Mouse (Mus musculus) forebrain, embryonic 14.5 days (tissue): ENCODE measurements around the gene Tgfb2. TPM values are rescaled to one million over a fixed set of nuclear protein-coding genes. Genes with fewer than 3 reads are reported as not detected.

ENCODE experiments used
- ATAC-seq: fragments of 200-750 bp; cut with Nextera tagmentation; 2 replicates; pipeline ENCODE4 v1.8.0; 2017; ENCODE audit warnings: mild to moderate bottlenecking, moderate library complexity
- DNase-seq: peaks from one replicate; pipeline ENCODE4 v3.0.0-alpha.2; 2015; ENCODE audit warnings: low spot score
- H3K27ac ChIP-seq: fragments of 300-500 bp; sonication (generic); 2 replicates; pipeline ENCODE4 v1.5.1; 2014; ENCODE audit warnings: low read depth, mild to moderate bottlenecking, control low read depth, low read length, moderate library complexity
- H3K27me3 ChIP-seq: fragments of 300-500 bp; sonication (generic); replicated peaks from 2 replicates; pipeline ENCODE4 v1.6.1; 2014; ENCODE audit warnings: low read length, control low read depth, mixed read lengths; ENCODE audit not compliant: control insufficient read depth, insufficient read depth
- H3K36me3 ChIP-seq: fragments of 300-500 bp; sonication (generic); 2 replicates; pipeline ENCODE4 v1.6.1; 2014; ENCODE audit warnings: low read length, control low read depth; ENCODE audit not compliant: control insufficient read depth, insufficient read depth
- H3K4me1 ChIP-seq: fragments of 300-500 bp; sonication (generic); 2 replicates; pipeline ENCODE4 v1.6.1; 2014; ENCODE audit warnings: antibody characterized with exemption, low read length, control low read depth; ENCODE audit not compliant: control insufficient read depth, insufficient read depth
- H3K4me2 ChIP-seq: fragments of 300-500 bp; sonication (generic); 2 replicates; pipeline ENCODE4 v1.6.1; 2014; ENCODE audit warnings: mild to moderate bottlenecking, control low read depth, low read length
- H3K4me3 ChIP-seq: fragments of 300-500 bp; sonication (generic); 2 replicates; pipeline ENCODE4 v1.5.1; 2014; ENCODE audit warnings: low read depth, low read length, control low read depth
- H3K9ac ChIP-seq: fragments of 300-500 bp; sonication (generic); 2 replicates; pipeline ENCODE4 v1.6.1; 2014; ENCODE audit warnings: mild to moderate bottlenecking, low read length, control low read depth, moderate library complexity
- H3K9me3 ChIP-seq: fragments of 300-500 bp; sonication (generic); replicated peaks from 2 replicates; pipeline ENCODE4 v1.6.1; 2016; ENCODE audit warnings: low read length, control low read depth, mixed read lengths; ENCODE audit not compliant: control insufficient read depth
- WGBS: fragments of 180-500 bp; shearing (Covaris S2); extraction: QIAGEN DNeasy Blood & Tissue Kit; methylation state at CpG from one replicate; pipeline ENCODE4 v1.1.7; 2014; 5-methylcytosine and 5-hydroxymethylcytosine counted together
- polyA plus RNA-seq: library from polyadenylated mRNA; unstranded; fragments of >200 nt; fragmentation: Nextera tagmentation; extraction: Ambion mirVana; gene quantifications from 2 replicates; pipeline ENCODE4 v1.2.1, GENCODE M21; 2014

Tgfb2 gene
- polyA plus RNA-seq, 1 experiment from 2014 or later: 12.4 TPM

GRCm38 (mm10) chr1:186652208-186652607 is 53.6 kb downstream of the Tgfb2 start:
- no peak for ATAC-seq
- WGBS: 85% methylated on average over 8 of the region's 8 CpGs
- H3K9ac ChIP-seq: no peak overlapping the region

DNA sequence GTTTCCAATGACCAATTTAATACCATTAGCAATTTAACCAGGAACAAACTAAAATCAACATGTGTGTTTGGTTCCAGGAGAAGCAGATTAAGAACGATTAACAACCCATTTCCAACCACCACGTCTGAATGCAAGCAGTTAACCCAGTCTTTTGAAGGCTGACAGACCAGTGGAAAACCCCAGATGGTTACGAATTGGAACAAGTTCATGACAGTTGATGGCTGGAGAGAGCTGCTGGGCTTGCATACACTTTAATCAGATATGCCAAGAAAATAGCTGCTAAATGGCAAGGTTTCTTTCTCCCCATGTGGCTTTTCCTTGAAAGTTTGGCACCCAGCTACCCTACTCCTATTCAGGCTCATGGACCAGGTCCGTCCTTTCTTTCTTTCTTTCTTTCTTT is 55.8 kb downstream of the Tgfb2 start:
- Histone ChIP-seq H3K9me3 (peaks cover 4% of the 10 kb centered on the region; the same call in 1 of the 2 replicates), H3K27me3 (no peaks in the 10 kb centered on the region), H3K9ac (no peak overlapping the region), H3K27ac (no peak overlapping the region), H3K4me1 (0 out of 2 replicates have a peak, but pooled peaks cover 3% of the 10 kb centered on the region), H3K4me3 (no peak overlapping the region), H3K36me3 (no peaks in the 10 kb centered on the region), H3K4me2 (no peak overlapping the region)
- DNase-seq: peak; percentile 30
- no peak for ATAC-seq
- 67% methylated on average over 4 of the region's 4 CpGs for WGBS

More at GRCm38 (mm10) chr1:186652208-186652607, 53.6 kb downstream of the Tgfb2 start:
- DNase-seq: no peak
- Histone ChIP-seq H3K4me3 (no peak overlapping the region), H3K36me3 (no peaks in the 10 kb centered on the region), H3K9me3 (peaks cover 4% of the 10 kb centered on the region; the same call in 1 of the 2 replicates), H3K4me1 (0 out of 2 replicates have a peak, but pooled peaks cover 6% of the 10 kb centered on the region), H3K27me3 (no peaks in the 10 kb centered on the region), H3K4me2 (no peak overlapping the region), H3K27ac (no peak overlapping the region)

- 67% methylated on average over 12 of the region's 12 CpGs for WGBS
- ATAC-seq (no peak), DNase-seq (no peak)
- no peak overlapping the region for H3K27ac ChIP-seq
- H3K4me3 ChIP-seq: no peak overlapping the region
- no peaks in the 10 kb centered on the region for H3K27me3 ChIP-seq
- H3K9me3 ChIP-seq: no peaks in the 10 kb centered on the region
- no peak overlapping the region for H3K9ac ChIP-seq
- no peaks in the 10 kb centered on the region for H3K36me3 ChIP-seq
- no peak overlapping the region for H3K4me2 ChIP-seq
- H3K4me1 ChIP-seq: 0 out of 2 replicates have a peak, but pooled peaks cover 5% of the 10 kb centered on the region
These were observed 68.2 kb downstream of the Tgfb2 start for GRCm38 (mm10) chr1:186637304-186638213.

DNA sequence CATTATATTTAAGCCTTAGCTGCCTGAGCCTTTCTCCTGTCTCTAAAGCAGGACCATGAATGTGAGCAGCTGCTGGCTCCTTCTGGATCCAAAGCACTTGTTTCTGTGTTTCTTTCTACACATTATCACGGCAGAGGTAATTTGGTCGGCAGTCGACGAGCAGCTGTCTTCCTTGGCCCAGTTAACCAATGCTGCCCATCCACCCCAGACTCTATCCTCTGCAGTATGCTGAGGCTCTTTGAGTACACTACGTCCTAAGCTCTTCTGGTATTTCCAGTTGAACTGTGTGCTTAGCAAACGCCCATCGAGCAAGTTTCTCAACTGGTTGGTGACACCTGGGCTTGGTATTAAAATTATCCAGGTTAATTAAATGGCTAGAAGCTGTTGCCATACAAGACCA is 70.7 kb downstream of the Tgfb2 start:
- Histone ChIP-seq H3K27ac (no peak overlapping the region), H3K9me3 (no peaks in the 10 kb centered on the region), H3K36me3 (no peaks in the 10 kb centered on the region), H3K4me2 (no peak overlapping the region), H3K9ac (no peak overlapping the region), H3K27me3 (no peaks in the 10 kb centered on the region), H3K4me3 (no peak overlapping the region), H3K4me1 (0 out of 2 replicates have a peak, but pooled peaks cover 5% of the 10 kb centered on the region)
- WGBS: 49% methylated on average over 7 of the region's 7 CpGs
- DNase-seq (peak; percentile 61), ATAC-seq (0 out of 2 replicates have a peak, but pooled peaks have one; percentile 42)

GRCm38 (mm10) chr1:186631457-186631856 is 74.3 kb downstream of the Tgfb2 start:
- H3K36me3 ChIP-seq: no peaks in the 10 kb centered on the region
- H3K27ac ChIP-seq: no peak overlapping the region
- no peak overlapping the region for H3K4me2 ChIP-seq
- no peak overlapping the region for H3K9ac ChIP-seq
- H3K4me3 ChIP-seq: no peak overlapping the region
- DNase-seq (no peak), ATAC-seq (no peak)
- H3K27me3 ChIP-seq: no peaks in the 10 kb centered on the region
- no peaks in the 10 kb centered on the region for H3K9me3 ChIP-seq
- 95% methylated on average over 6 of the region's 6 CpGs for WGBS
- H3K4me1 ChIP-seq: 0 out of 2 replicates have a peak, but pooled peaks cover 5% of the 10 kb centered on the region

- H3K27me3 ChIP-seq: no peaks in the 10 kb centered on the region
- no peaks in the 10 kb centered on the region for H3K36me3 ChIP-seq
- no peak for ATAC-seq
- H3K27ac ChIP-seq: no peak overlapping the region
- whole genome bisulfite sequencing: 94% methylated on average over 5 of the region's 5 CpGs
- no peaks in the 10 kb centered on the region for H3K9me3 ChIP-seq
- H3K9ac ChIP-seq: no peak overlapping the region
- H3K4me3 ChIP-seq: no peak overlapping the region
- no peak for DNase-seq
- 0 out of 2 replicates have a peak, but pooled peaks cover 5% of the 10 kb centered on the region for H3K4me1 ChIP-seq
- no peak overlapping the region for H3K4me2 ChIP-seq
These were observed 74.8 kb downstream of the Tgfb2 start for GRCm38 (mm10) chr1:186630971-186631370.

DNA sequence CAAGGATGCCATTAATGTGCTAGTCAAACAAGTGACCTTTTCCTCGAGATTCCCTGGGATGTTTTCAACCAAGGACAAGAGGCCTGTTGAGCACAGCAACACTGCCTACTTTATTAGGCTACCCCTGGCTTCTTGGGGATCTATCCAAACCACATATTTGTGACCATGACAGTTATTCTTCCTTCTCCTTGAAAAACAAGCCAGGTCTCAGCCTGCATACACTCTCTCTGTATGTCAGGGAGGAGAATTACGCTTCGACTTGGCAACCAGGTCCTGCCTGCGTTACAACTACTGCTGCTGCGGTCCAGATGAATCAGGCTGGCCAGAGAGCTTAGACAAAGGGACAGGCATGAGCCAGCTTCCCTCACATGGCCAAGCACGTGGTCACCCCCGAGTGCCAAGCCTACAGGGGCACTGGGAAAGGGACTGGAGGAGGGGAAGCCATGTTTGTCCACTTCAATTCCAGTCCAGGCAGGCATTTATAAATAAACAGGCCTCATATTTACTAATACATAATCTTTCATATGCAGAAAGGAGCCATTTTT is 78.3 kb downstream of the Tgfb2 start:
- 89% methylated on average over 7 of the region's 7 CpGs for WGBS
- Histone ChIP-seq H3K27ac (no peak overlapping the region), H3K27me3 (no peaks in the 10 kb centered on the region), H3K4me2 (no peak overlapping the region), H3K9me3 (no peaks in the 10 kb centered on the region), H3K4me3 (no peak overlapping the region), H3K4me1 (no peaks in the 10 kb centered on the region), H3K36me3 (no peaks in the 10 kb centered on the region), H3K9ac (no peak overlapping the region)
- no peak for ATAC-seq
- no peak for DNase-seq

- no peaks in the 10 kb centered on the region for H3K9me3 ChIP-seq
- no peak overlapping the region for H3K4me2 ChIP-seq
- DNase-seq: peak; percentile 61
- 47% methylated on average over 5 of the region's 5 CpGs for WGBS
- no peak overlapping the region for H3K4me3 ChIP-seq
- H3K27ac ChIP-seq: no peak overlapping the region
- H3K27me3 ChIP-seq: no peaks in the 10 kb centered on the region
- no peaks in the 10 kb centered on the region for H3K36me3 ChIP-seq
- H3K9ac ChIP-seq: no peak overlapping the region
- no peak for ATAC-seq
- no peaks in the 10 kb centered on the region for H3K4me1 ChIP-seq
These were observed 81.3 kb downstream of the Tgfb2 start for GRCm38 (mm10) chr1:186624474-186624873.

GRCm38 (mm10) chr1:186621812-186622211 is 84.0 kb downstream of the Tgfb2 start:
- H3K9me3 ChIP-seq: no peaks in the 10 kb centered on the region
- ATAC-seq (no peak), DNase-seq (no peak)
- no peak overlapping the region for H3K9ac ChIP-seq
- H3K36me3 ChIP-seq: no peaks in the 10 kb centered on the region
- no peaks in the 10 kb centered on the region for H3K27me3 ChIP-seq
- H3K4me1 ChIP-seq: no peaks in the 10 kb centered on the region
- WGBS: 95% methylated on average over 3 of the region's 3 CpGs
- H3K27ac ChIP-seq: no peak overlapping the region
- H3K4me3 ChIP-seq: no peak overlapping the region
- no peak overlapping the region for H3K4me2 ChIP-seq
